Mouse (Mus musculus): Measurements from ENCODE around the gene Serpinb1c.
"Not testable (repeated sequence)": the region's sequence is repeated elsewhere in the genome, so short reads cannot be mapped to it uniquely, and the experiment has no call there.

Gene Serpinb1c

DNA sequence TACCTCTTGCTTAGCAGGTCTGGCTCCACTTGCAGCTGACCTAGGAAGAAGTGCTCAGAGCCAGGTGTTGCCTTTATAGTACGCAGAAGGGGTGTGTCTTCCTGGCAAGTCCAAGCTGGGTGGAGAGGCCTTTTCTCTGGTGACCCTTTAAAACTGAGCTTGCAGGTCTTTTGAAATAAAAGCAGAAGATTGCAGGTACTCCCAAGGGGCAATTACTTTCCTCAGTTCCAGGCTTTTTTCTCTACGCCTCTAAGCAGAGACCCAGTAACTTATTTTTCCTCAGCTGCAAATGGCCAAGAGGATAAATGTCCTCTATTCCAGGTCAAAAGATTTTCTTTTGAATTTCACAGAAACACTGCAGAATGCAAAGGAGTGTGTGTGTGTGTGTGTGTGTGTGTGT is at the start of gene Serpinb1c:
Gene Serpinb1c (minus strand): TSS at position 101 of the 400 bp plus-strand sequence.
- no peak for DNase-seq

DNA sequence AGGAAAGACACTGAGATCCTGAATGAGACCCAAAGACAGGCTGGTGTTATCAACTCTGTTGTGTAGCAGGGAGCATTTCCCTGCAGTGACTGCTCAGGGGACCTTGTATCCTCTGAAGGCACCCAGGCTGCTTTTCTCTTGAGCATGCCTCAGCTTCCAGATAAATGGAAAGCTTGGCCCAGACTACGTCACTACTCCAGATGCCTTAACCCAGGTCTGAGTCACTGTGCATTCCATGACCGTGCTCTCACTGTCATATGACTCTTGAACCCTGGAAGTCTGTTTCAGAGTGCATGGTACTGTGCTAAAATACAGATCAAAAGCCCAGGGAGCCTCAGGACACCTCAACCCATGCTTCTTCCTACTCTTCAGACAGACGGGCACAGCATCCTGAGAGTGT is 41.2 kb upstream of the Serpinb1c start:
- DNase-seq, result not testable (repeated sequence)

GRCm38 (mm10) chr13:32938275-32938674 is 40.3 kb upstream of the Serpinb1c start:
- not testable (repeated sequence) for DNase-seq

- no peak for DNase-seq
These were observed 36.8 kb upstream of the Serpinb1c start for GRCm38 (mm10) chr13:32934706-32935381.

DNA sequence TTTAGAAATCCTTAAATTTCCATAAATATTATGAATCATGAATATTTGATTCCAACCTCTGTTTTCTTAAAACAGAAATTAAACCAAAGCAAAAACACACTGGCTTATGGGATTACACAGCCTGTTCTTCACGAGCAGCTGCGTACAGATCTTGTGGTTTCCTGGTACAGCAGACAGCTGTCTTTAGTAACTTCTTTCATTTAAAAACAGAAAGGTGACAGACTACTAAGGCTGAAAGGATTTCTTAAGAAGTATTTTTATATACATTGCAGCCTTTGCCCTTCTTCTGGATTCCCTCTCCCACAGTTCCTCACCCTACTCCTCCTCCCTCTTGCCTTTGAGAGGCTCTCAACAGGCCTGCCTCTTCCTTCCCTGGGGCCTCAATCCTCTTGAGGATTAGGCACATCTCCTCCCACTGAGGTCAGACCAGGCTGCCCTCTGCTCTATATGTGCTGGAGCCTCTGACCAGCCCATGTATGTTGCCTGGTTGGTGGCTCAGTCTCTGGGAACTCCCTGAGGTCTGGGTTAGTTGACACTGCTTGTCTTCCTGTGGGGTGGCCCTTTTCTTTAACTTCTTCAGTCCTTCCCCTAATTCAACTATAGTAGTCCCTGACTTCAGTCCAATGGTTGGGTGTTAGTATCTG is 31.2 kb upstream of the Serpinb1c start:
- DNase-seq, result no peak

DNA sequence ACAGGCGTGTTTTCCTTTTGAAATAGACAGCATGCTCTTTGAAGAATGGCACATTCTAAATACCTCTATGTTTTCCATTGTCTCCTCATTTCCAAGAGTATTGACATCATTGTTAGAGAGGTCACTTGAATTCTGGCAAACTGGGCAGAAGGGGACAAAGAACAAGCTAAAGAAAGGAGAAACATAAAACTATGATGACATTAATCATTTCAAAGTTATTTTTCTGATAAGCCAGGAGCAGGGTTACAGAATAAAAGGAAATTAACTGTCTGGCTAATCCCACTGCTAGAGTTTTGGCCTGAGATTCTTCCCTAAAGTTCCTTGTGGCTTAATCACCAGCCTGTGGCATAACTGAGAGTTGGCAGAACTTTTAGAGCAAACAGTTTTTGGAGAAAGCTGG is 29.2 kb upstream of the Serpinb1c start:
- no peak for DNase-seq

- no peak for DNase-seq
These were observed 28.6 kb upstream of the Serpinb1c start for GRCm38 (mm10) chr13:32926661-32927060.

GRCm38 (mm10) chr13:32924578-32925360 is 26.8 kb upstream of the Serpinb1c start:
- peak; percentile 27 for DNase-seq

GRCm38 (mm10) chr13:32922622-32923021 is 24.6 kb upstream of the Serpinb1c start:
- DNase-seq, result no peak

DNA sequence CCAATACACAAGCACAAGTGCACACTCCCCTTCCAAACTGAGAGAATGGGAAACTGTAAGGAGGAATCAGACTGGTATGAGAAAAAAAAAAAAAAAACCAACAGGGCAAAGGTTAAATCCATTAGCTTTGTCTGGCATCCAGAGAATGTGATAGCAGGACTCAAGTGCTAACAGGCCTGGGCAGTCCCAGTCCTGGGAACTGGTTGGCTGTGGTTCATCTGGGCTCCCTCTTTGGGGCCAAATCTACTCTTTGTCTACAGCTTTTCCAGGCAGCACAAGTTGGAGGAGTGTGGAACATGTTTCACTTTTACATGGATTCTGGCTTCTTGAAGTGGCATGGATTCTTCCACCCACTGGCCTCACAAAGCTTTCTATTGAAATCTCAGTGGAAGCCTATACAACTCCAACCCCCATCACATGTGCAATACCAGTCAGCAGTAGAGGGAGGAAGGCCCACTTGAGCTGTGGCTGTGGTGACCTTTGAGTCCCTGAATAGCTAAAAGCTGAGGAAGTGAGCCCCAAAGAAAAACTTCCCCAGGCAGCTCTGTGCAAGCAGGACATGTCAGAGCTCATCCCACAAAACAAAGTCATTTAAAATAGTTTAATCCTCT is 14.9 kb upstream of the Serpinb1c start:
- no peak for DNase-seq

DNA sequence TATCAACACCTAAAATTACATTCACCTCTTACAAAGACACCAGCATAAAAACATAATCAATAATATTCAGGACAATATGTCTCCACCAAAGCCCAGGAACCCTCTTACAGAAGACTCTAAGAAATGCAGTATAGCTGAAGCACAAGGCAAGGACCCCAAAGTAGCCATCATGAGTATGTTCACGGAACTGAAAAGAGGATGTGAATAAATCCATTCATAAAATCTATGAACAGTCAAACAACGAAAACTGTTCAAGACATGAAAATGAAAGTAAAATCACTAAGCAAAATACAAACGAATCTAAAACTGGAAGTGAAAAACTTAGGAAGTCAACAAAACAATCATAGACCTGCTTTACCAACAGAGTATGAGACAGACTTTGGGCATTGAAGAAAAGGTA is 10.2 kb upstream of the Serpinb1c start:
- no peak for DNase-seq

- peak; percentile 90 for DNase-seq
These were observed 5.3 kb upstream of the Serpinb1c start for GRCm38 (mm10) chr13:32903211-32903873.

GRCm38 (mm10) chr13:32902481-32903015 is 4.5 kb upstream of the Serpinb1c start:
- DNase-seq, result peak; percentile 70

- peak; percentile 47 for DNase-seq
These were observed 2.6 kb upstream of the Serpinb1c start for GRCm38 (mm10) chr13:32900639-32901038.

GRCm38 (mm10) chr13:32899114-32899513 is 1.1 kb upstream of the Serpinb1c start:
- not testable (repeated sequence) for DNase-seq

DNA sequence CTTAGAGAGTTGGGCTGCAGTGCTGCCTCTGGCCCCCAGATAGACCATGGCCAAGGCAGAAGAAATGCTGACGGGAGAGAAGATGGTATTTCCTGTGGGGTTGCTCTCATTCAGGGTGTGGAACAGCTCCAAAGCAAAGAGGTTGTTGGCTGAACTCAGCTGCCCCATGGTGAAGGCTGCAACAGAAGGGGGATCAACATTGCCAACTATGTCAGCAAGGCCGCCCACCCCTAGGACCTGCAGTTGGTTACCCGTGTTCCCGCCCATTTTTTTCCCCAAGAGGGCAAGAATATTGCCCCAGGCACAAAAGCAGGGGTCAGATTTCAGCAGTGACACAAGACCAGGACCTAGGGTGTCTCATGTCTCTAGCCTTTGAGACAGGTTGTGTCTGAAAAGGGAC is 1.1 kb downstream of the Serpinb1c start:
- DNase-seq, result no peak

DNA sequence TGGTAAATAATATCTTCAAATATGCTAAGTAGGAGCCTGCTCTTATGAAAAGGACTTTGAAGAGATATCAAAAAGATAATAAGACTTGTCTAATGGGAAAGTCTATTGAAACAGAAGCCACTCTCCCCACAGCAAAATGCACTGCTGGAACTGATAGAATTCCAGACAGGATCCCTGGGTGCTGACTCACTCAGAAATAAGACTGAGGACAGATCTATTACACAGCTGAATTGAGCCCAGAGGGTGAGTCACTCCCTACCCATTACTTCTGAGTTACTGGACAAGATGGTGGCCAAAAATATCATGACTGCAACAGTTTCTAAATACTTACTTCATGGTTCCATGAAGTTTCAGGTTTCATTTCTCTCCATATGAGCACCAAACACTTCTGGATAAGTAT is 13.3 kb downstream of the Serpinb1c start:
- DNase-seq, result no peak

DNA sequence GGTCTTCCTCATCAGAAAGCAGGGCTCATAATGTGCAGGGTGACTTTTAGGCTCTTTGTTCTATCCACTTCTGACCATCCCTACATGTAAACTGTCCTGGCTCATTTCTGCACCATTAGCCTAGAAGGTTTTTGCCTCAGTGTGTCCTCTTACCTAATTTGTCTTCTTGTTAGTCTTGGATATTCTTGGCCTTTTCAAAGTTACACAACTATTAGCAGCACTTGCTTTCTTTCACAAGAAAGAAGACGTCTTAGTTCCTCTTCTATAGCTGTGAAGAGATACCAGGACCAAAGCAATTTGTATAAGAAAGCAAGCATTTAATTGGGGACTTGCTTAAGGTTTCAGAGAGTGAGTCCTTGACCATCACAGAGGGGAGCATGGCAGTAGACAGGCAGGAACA is 24.1 kb downstream of the Serpinb1c start:
- DNase-seq, result no peak

DNA sequence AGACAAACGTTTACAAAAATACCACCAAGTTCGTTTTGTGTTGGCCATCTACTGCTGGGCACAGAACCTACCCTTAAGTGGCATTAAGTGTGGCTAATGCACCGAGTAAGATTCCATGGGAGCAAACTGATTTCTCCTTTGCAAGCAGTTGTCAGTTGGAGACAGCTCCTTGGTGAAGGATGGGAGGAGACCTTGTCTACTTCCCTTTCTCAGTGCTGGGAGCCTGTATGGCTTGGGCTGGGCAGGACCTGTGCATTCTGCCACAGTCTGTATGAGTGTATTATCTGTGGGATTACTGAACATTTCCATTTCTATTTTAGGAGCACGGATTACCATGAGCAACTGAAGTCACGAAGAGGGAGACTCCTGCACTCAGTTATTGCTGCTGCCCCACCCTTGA is 29.2 kb downstream of the Serpinb1c start:
- no peak for DNase-seq

DNA sequence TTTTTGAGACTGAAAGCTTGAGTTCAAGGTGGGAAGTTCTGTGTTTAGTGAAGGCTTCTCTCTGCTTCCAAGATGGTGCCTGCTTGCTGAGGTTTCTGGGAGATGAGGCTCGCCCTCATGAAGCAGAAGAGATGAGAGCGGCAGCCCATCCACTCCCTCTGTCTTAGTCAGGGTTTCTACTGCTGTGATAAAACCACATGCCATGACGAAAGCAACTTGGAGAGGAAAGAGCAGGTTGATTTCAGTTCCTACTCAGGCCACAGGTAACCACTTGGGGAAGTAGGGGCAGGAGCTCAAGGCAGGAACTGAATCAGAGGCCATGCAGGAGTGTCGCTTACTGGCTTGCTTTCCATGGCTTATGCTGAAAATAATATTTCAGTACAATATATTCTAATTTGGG is 29.8 kb downstream of the Serpinb1c start:
- DNase-seq, result not testable (repeated sequence)

DNA sequence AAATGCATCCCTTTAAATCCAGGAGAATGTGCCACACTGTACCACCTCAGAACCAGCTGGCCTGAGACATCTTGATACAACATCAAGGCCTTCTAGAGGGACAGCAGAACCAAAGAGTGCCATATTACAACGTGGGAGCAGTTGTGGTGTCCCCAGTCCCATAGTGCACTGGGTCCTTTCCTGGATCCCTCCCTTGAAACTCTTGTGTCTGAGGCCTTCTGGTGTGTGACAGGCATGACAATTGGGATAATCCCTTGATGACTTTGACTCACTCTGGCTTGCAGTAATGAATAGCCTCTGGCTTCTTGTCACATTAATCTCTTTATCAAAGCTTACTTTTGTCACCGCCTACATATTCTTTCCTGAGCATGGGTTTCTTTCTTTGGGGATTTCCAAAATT is 31.0 kb downstream of the Serpinb1c start:
- DNase-seq, result no peak

GRCm38 (mm10) chr13:32866484-32866883 is 31.5 kb downstream of the Serpinb1c start:
- DNase-seq, result peak; percentile 74

DNA sequence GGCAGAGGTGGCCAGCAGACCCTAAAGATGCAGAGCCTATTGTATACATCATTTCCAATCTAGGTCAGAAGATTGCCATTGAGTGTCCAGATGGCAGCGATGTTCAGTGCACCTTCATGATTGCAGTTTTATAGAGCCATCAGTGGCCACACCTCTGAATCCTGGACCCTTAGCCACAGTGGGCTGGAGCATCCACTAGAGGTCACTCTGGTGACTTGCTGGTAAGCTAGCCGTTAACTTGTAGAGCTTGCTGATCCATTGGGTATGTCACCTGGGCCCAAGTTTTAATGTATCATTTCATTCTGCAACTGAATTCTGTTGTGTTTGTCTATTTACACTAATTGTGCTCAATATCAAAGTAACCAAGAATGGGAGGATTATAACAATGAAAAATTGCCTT is 32.4 kb downstream of the Serpinb1c start:
- peak; percentile 13 for DNase-seq

Measured in kidney, adult 18-20 months (tissue).